Mouse (Mus musculus) neural tube, embryonic 15.5 days (tissue): ENCODE results near the gene Zfp11. TPM values are rescaled to one million over a fixed set of nuclear protein-coding genes. Genes with fewer than 3 reads are reported as not detected.
"Not testable (repeated sequence)": the region's sequence is repeated elsewhere in the genome, so short reads cannot be mapped to it uniquely, and the experiment has no call there.

Experiments
- ATAC-seq: fragments of 200-750 bp; cut with Nextera tagmentation; 2 replicates; pipeline ENCODE4 v1.8.0; 2017; ENCODE audit warnings: mild to moderate bottlenecking, moderate TSS enrichment, moderate library complexity; ENCODE audit not compliant: low FRiP score
- H3K27ac ChIP-seq: fragments of 300-500 bp; sonication (generic); replicated peaks from 2 replicates; pipeline ENCODE4 v1.5.1; 2015; ENCODE audit warnings: mild to moderate bottlenecking, inconsistent platforms
- H3K27me3 ChIP-seq: fragments of 300-500 bp; sonication (generic); replicated peaks from 2 replicates; pipeline ENCODE4 v1.6.1; 2015; ENCODE audit warnings: inconsistent platforms
- H3K36me3 ChIP-seq: fragments of 300-500 bp; sonication (generic); 2 replicates; pipeline ENCODE4 v1.6.1; 2015; ENCODE audit warnings: inconsistent platforms
- H3K4me1 ChIP-seq: fragments of 300-500 bp; sonication (generic); 2 replicates; pipeline ENCODE4 v1.6.1; 2015; ENCODE audit warnings: inconsistent platforms
- H3K4me2 ChIP-seq: fragments of 300-500 bp; sonication (generic); 2 replicates; pipeline ENCODE4 v1.6.1; 2015; ENCODE audit warnings: inconsistent platforms, mild to moderate bottlenecking, moderate library complexity
- H3K4me3 ChIP-seq: fragments of 300-500 bp; sonication (generic); replicated peaks from 2 replicates; pipeline ENCODE4 v1.5.1; 2015; ENCODE audit warnings: mild to moderate bottlenecking, inconsistent platforms
- H3K9ac ChIP-seq: fragments of 300-500 bp; sonication (generic); replicated peaks from 2 replicates; pipeline ENCODE4 v1.6.1; 2015; ENCODE audit warnings: mild to moderate bottlenecking, inconsistent platforms
- H3K9me3 ChIP-seq: fragments of 300-500 bp; sonication (generic); replicated peaks from 2 replicates; pipeline ENCODE4 v1.6.1; 2016; ENCODE audit warnings: inconsistent platforms
- WGBS: fragments of 180-500 bp; shearing (Covaris S2); methylation state at CpG from one replicate; pipeline ENCODE4 v1.1.7; 2015; ENCODE audit warnings: mixed read lengths; 5-methylcytosine and 5-hydroxymethylcytosine counted together
- polyA plus RNA-seq: library from polyadenylated mRNA; unstranded; fragments of >200 nt; fragmentation: Nextera tagmentation; extraction: Ambion mirVana; gene quantifications from 2 replicates; pipeline ENCODE4 v1.2.1, GENCODE M21; 2015

The Zfp11 gene
- polyA plus RNA-seq, 1 experiment from 2014 or later, result 6.5 TPM

- H3K4me1 ChIP-seq, result peaks cover 17% of the 10 kb centered on the region
- 95% methylated on average over 10 of the region's 10 CpGs for WGBS
- no peak overlapping the region for H3K4me2 ChIP-seq
- no peaks in the 10 kb centered on the region for H3K36me3 ChIP-seq
- no peaks in the 10 kb centered on the region for H3K27me3 ChIP-seq
- H3K9me3 ChIP-seq, result no peaks in the 10 kb centered on the region
- no peak overlapping the region for H3K4me3 ChIP-seq
- no peak overlapping the region for H3K9ac ChIP-seq
- no peak for ATAC-seq
- no peak overlapping the region for H3K27ac ChIP-seq
These were observed 3.5 kb downstream of the Zfp11 start for GRCm38 (mm10) chr5:129666271-129666909.

- H3K36me3 ChIP-seq, result peaks cover 13% of the 10 kb centered on the region
- peaks cover 13% of the 10 kb centered on the region for H3K4me1 ChIP-seq
- H3K9me3 ChIP-seq, result no peaks in the 10 kb centered on the region
- no peak overlapping the region for H3K4me2 ChIP-seq
- no peak for ATAC-seq
- H3K4me3 ChIP-seq, result no peak overlapping the region
- H3K9ac ChIP-seq, result no peak overlapping the region
- WGBS, result 95% methylated on average over 5 of the region's 5 CpGs
- H3K27me3 ChIP-seq, result no peaks in the 10 kb centered on the region
- no peak overlapping the region for H3K27ac ChIP-seq
These were observed 5.8 kb downstream of the Zfp11 start for GRCm38 (mm10) chr5:129664090-129664489.

- Histone ChIP-seq H3K4me2 (no peak overlapping the region), H3K9ac (no peak overlapping the region), H3K9me3 (no peaks in the 10 kb centered on the region), H3K27ac (no peak overlapping the region), H3K4me1 (no peaks in the 10 kb centered on the region), H3K27me3 (no peaks in the 10 kb centered on the region), H3K36me3 (peaks cover 53% of the 10 kb centered on the region), H3K4me3 (no peak overlapping the region)
- 93% methylated on average over 15 of the region's 15 CpGs for WGBS
- no peak for ATAC-seq
These were observed 12.0 kb downstream of the Zfp11 start for GRCm38 (mm10) chr5:129657931-129658330.

GRCm38 (mm10) chr5:129657016-129657415, 12.9 kb downstream of the Zfp11 start:
- H3K36me3 ChIP-seq, result peaks cover 53% of the 10 kb centered on the region
- no peak for ATAC-seq
- no peak overlapping the region for H3K9ac ChIP-seq
- no peaks in the 10 kb centered on the region for H3K9me3 ChIP-seq
- H3K27me3 ChIP-seq, result no peaks in the 10 kb centered on the region
- H3K4me2 ChIP-seq, result no peak overlapping the region
- 98% methylated on average over 10 of the region's 10 CpGs for WGBS
- no peak overlapping the region for H3K4me3 ChIP-seq
- H3K27ac ChIP-seq, result no peak overlapping the region
- no peaks in the 10 kb centered on the region for H3K4me1 ChIP-seq

GRCm38 (mm10) chr5:129650858-129651257, 19.0 kb downstream of the Zfp11 start:
- Histone ChIP-seq H3K27ac (no peak overlapping the region), H3K9ac (no peak overlapping the region), H3K4me2 (no peak overlapping the region), H3K36me3 (peaks cover 7% of the 10 kb centered on the region), H3K4me3 (no peak overlapping the region), H3K9me3 (no peaks in the 10 kb centered on the region), H3K27me3 (no peaks in the 10 kb centered on the region), H3K4me1 (no peaks in the 10 kb centered on the region)
- ATAC-seq, result no peak
- WGBS, result 93% methylated on average over 5 of the region's 5 CpGs

- H3K4me2 ChIP-seq, H3K9ac ChIP-seq, H3K4me3 ChIP-seq, ATAC-seq, H3K36me3 ChIP-seq, H3K27me3 ChIP-seq, H3K4me1 ChIP-seq, H3K27ac ChIP-seq, H3K9me3 ChIP-seq: not testable (repeated sequence)
- WGBS, result 85% methylated on average over 2 of the region's 2 CpGs
These were observed 37.3 kb downstream of the Zfp11 start for GRCm38 (mm10) chr5:129632270-129633250.

GRCm38 (mm10) chr5:129626586-129626985, 43.3 kb downstream of the Zfp11 start:
- not testable (repeated sequence) for H3K36me3 ChIP-seq, ATAC-seq, H3K27ac ChIP-seq, H3K9me3 ChIP-seq, H3K9ac ChIP-seq, H3K4me1 ChIP-seq, H3K27me3 ChIP-seq, H3K4me2 ChIP-seq, H3K4me3 ChIP-seq
- 86% methylated on average over 4 of the region's 4 CpGs for WGBS

- H3K27me3 ChIP-seq, result no peaks in the 10 kb centered on the region
- no peak for ATAC-seq
- no peaks in the 10 kb centered on the region for H3K36me3 ChIP-seq
- no peak overlapping the region for H3K4me2 ChIP-seq
- no peak overlapping the region for H3K4me3 ChIP-seq
- no peak overlapping the region for H3K27ac ChIP-seq
- H3K9ac ChIP-seq, result no peak overlapping the region
- H3K4me1 ChIP-seq, result no peaks in the 10 kb centered on the region
- WGBS, result 91% methylated on average over 6 of the region's 6 CpGs
- no peaks in the 10 kb centered on the region for H3K9me3 ChIP-seq
These were observed 43.8 kb downstream of the Zfp11 start for GRCm38 (mm10) chr5:129626099-129626498.

- 85% methylated on average over 5 of the region's 5 CpGs for WGBS
These were observed 48.5 kb downstream of the Zfp11 start for GRCm38 (mm10) chr5:129621361-129621760.

GRCm38 (mm10) chr5:129620600-129620999, 49.3 kb downstream of the Zfp11 start:
- H3K4me3 ChIP-seq, H3K27ac ChIP-seq, H3K9ac ChIP-seq, H3K36me3 ChIP-seq, H3K27me3 ChIP-seq, H3K4me1 ChIP-seq, ATAC-seq, H3K4me2 ChIP-seq, H3K9me3 ChIP-seq: not testable (repeated sequence)
- 62% methylated on average over 9 of the region's 9 CpGs for WGBS

More at GRCm38 (mm10) chr5:129621361-129621760, 48.5 kb downstream of the Zfp11 start:
- no peak for ATAC-seq
- Histone ChIP-seq H3K27me3 (no peaks in the 10 kb centered on the region), H3K36me3 (no peaks in the 10 kb centered on the region), H3K4me2 (no peak overlapping the region), H3K9ac (no peak overlapping the region), H3K4me3 (no peak overlapping the region), H3K4me1 (no peaks in the 10 kb centered on the region), H3K9me3 (no peaks in the 10 kb centered on the region), H3K27ac (no peak overlapping the region)

GRCm38 (mm10) chr5:129611060-129611459, 58.8 kb downstream of the Zfp11 start:
- Histone ChIP-seq H3K36me3 (no peaks in the 10 kb centered on the region; the same call in 1 of the 2 replicates), H3K27me3 (no peaks in the 10 kb centered on the region), H3K4me2 (no peak overlapping the region), H3K9me3 (no peaks in the 10 kb centered on the region), H3K9ac (no peak overlapping the region), H3K4me1 (no peaks in the 10 kb centered on the region), H3K27ac (no peak overlapping the region), H3K4me3 (no peak overlapping the region)
- ATAC-seq, result peak; percentile 74
- WGBS, result 14% methylated on average over 1 of the region's 1 CpGs

GRCm38 (mm10) chr5:129607476-129607875, 62.4 kb downstream of the Zfp11 start:
- no peak overlapping the region for H3K4me2 ChIP-seq
- no peak overlapping the region for H3K27ac ChIP-seq
- no peaks in the 10 kb centered on the region for H3K9me3 ChIP-seq
- H3K4me3 ChIP-seq, result no peak overlapping the region
- ATAC-seq, result no peak
- no peaks in the 10 kb centered on the region for H3K4me1 ChIP-seq
- WGBS, result 89% methylated on average over 8 of the region's 8 CpGs
- peaks cover 16% of the 10 kb centered on the region; the same call in 1 of the 2 replicates for H3K36me3 ChIP-seq
- no peaks in the 10 kb centered on the region for H3K27me3 ChIP-seq
- no peak overlapping the region for H3K9ac ChIP-seq
